Mouse (Mus musculus) spleen, adult 2 months (tissue): ENCODE results near the gene Ppm1g.

Experiments used
- CTCF ChIP-seq: fragments of 200-500 bp; IDR thresholded peaks from 2 replicates; pipeline ENCODE4 v1.5.1; 2011; ENCODE audit warnings: mild to moderate bottlenecking, inconsistent platforms; ENCODE audit not compliant: insufficient read depth, insufficient read length, insufficient replicate concordance; ENCODE audit errors: extremely low read depth
- POLR2A ChIP-seq: fragments of 200-500 bp; IDR thresholded peaks from 2 replicates; pipeline ENCODE4 v1.6.1; 2011; ENCODE audit warnings: low read depth, low read length, inconsistent platforms

DNA sequence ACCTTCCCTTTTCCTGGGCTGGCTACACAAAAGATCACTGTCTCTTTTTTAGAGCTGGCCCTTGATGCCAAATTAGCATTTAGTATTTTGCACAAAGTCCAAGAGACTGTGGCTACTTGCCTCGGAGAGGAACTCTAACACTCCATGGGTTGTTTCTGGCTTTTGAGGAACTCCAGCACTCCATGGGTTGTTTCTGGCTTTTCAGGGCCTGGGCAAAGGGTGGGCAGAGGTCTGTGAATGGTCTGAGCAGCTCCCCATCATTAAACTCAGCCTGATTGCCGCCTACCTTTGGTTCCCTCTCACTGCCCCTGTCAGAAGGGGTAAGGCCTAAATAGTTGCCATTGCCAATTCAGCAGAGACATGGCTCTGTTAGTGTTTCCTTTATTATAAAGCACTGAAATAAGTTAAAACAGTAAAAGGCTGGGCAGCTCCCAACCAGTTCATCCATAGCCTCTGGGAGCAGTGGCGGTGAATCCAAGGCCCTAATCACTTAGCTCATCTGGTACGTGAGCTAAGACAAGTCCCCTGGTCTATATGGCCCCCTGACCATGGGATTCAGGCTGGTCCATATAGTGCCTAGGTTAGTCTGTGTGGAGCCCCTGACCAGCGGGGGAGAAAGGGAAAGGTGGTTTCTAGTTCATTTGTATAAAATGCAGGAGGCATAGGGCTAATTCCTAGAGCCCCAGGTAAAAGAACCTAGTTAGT, 21.7 kb downstream of the Ppm1g start:
- TF ChIP-seq POLR2A (no peak), CTCF (no peak)
